Mouse (Mus musculus): ENCODE results near the gene Prmt7. TPM values are rescaled to one million over a fixed set of nuclear protein-coding genes. Genes with fewer than 3 reads are reported as not detected.

Gene Prmt7
- polyA plus RNA-seq, 1 experiment from 2014 or later, result 35.7 TPM

- no peak for ATAC-seq (ENCODE audit: extremely low read depth, insufficient number of reproducible peaks, low FRiP score, low TSS enrichment)
- no peaks in the 10 kb centered on the region for H3K27me3 ChIP-seq (replicated peaks)
- no peak overlapping the region for H3K9ac ChIP-seq
- 76% methylated on average over 20 of the region's 20 CpGs for WGBS
- no peak overlapping the region for H3K4me2 ChIP-seq
- no peaks in the 10 kb centered on the region for H3K36me3 ChIP-seq
- no peak overlapping the region for H3K4me3 ChIP-seq
- H3K27ac ChIP-seq (replicated peaks), result no peak overlapping the region
- peaks cover 2% of the 10 kb centered on the region; the same call in 1 of the 2 replicates for H3K4me1 ChIP-seq
- no peaks in the 10 kb centered on the region for H3K9me3 ChIP-seq
Measured at GRCm38 (mm10) chr8:106292484-106293396, 82.0 kb downstream of the Prmt7 start.

- Histone ChIP-seq H3K27me3 (replicated peaks) (no peaks in the 10 kb centered on the region), H3K36me3 (no peaks in the 10 kb centered on the region), H3K9me3 (no peaks in the 10 kb centered on the region), H3K4me2 (no peak overlapping the region), H3K4me1 (peaks cover 23% of the 10 kb centered on the region), H3K4me3 (no peak overlapping the region), H3K27ac (replicated peaks) (peak overlapping the region; percentile 65), H3K9ac (no peak overlapping the region)
- WGBS, result 34% methylated on average over 5 of the region's 5 CpGs
- ATAC-seq (ENCODE audit: extremely low read depth, insufficient number of reproducible peaks, low FRiP score, low TSS enrichment), result no peak
Measured at GRCm38 (mm10) chr8:106298261-106298660, 87.5 kb downstream of the Prmt7 start.

- no peak overlapping the region for H3K9ac ChIP-seq
- no peak overlapping the region for H3K4me2 ChIP-seq
- WGBS, result 30% methylated on average over 1 of the region's 1 CpGs
- H3K36me3 ChIP-seq, result no peaks in the 10 kb centered on the region
- H3K4me3 ChIP-seq, result no peak overlapping the region
- H3K9me3 ChIP-seq, result no peaks in the 10 kb centered on the region
- H3K27me3 ChIP-seq (replicated peaks), result no peaks in the 10 kb centered on the region
- ATAC-seq (ENCODE audit: extremely low read depth, insufficient number of reproducible peaks, low FRiP score, low TSS enrichment), result no peak
- peak overlapping the region; percentile 65 for H3K27ac ChIP-seq (replicated peaks)
- H3K4me1 ChIP-seq, result peaks cover 25% of the 10 kb centered on the region
Measured at GRCm38 (mm10) chr8:106298846-106299245, 88.1 kb downstream of the Prmt7 start.

GRCm38 (mm10) chr8:106299686-106300085 is 89.0 kb downstream of the Prmt7 start:
- H3K27me3 ChIP-seq (replicated peaks), result no peaks in the 10 kb centered on the region
- H3K27ac ChIP-seq (replicated peaks), result no peak overlapping the region
- 85% methylated on average over 3 of the region's 3 CpGs for WGBS
- peaks cover 32% of the 10 kb centered on the region for H3K4me1 ChIP-seq
- H3K4me3 ChIP-seq, result no peak overlapping the region
- no peak overlapping the region for H3K4me2 ChIP-seq
- H3K9me3 ChIP-seq, result no peaks in the 10 kb centered on the region
- no peak for ATAC-seq (ENCODE audit: extremely low read depth, insufficient number of reproducible peaks, low FRiP score, low TSS enrichment)
- H3K36me3 ChIP-seq, result no peaks in the 10 kb centered on the region
- H3K9ac ChIP-seq, result no peak overlapping the region

GRCm38 (mm10) chr8:106300739-106301715 is 90.3 kb downstream of the Prmt7 start:
- Histone ChIP-seq H3K4me3 (no peak overlapping the region), H3K9ac (no peak overlapping the region), H3K36me3 (no peaks in the 10 kb centered on the region), H3K9me3 (no peaks in the 10 kb centered on the region), H3K4me1 (peaks cover 32% of the 10 kb centered on the region), H3K27ac (replicated peaks) (peak overlapping the region; percentile 0; the same call in 1 of the 2 replicates), H3K27me3 (replicated peaks) (no peaks in the 10 kb centered on the region), H3K4me2 (no peak overlapping the region)
- ATAC-seq (ENCODE audit: extremely low read depth, insufficient number of reproducible peaks, low FRiP score, low TSS enrichment), result no peak
- WGBS, result 54% methylated on average over 9 of the region's 9 CpGs

Other genes with a start within 250 kb of the Prmt7 start
- gene Slc12a4, start 244.8 kb upstream of the Prmt7 start, polyA plus RNA-seq (2015; fragmentation: Nextera tagmentation; extraction: Ambion mirVana), result 37.7 and 39.4 TPM in 2 replicates
- not detected in 2 replicates for gene Dpep3, start 231.5 kb upstream of the Prmt7 start, polyA plus RNA-seq (2015; fragmentation: Nextera tagmentation; extraction: Ambion mirVana)
- 16.4 and 16.7 TPM in 2 replicates for gene Dus2, start 219.6 kb upstream of the Prmt7 start, polyA plus RNA-seq (2015; fragmentation: Nextera tagmentation; extraction: Ambion mirVana)
- 0.22 and 0.35 TPM in 2 replicates for gene Dpep2nb, start 205.0 kb upstream of the Prmt7 start, polyA plus RNA-seq (2015; fragmentation: Nextera tagmentation; extraction: Ambion mirVana)
- gene Ddx28, start 199.1 kb upstream of the Prmt7 start, polyA plus RNA-seq (2015; fragmentation: Nextera tagmentation; extraction: Ambion mirVana), result 12.2 and 12.5 TPM in 2 replicates
- 3.4 and 4.5 TPM in 2 replicates for gene Nfatc3, start 152.1 kb upstream of the Prmt7 start, polyA plus RNA-seq (2015; fragmentation: Nextera tagmentation; extraction: Ambion mirVana)
- gene Esrp2, start 74.0 kb upstream of the Prmt7 start, polyA plus RNA-seq (2015; fragmentation: Nextera tagmentation; extraction: Ambion mirVana), result 1.7 and 2.4 TPM in 2 replicates
- 8.4 and 9.5 TPM in 2 replicates for gene Pla2g15, start 60.5 kb upstream of the Prmt7 start, polyA plus RNA-seq (2015; fragmentation: Nextera tagmentation; extraction: Ambion mirVana)
- gene Slc7a6, start 42.1 kb upstream of the Prmt7 start, polyA plus RNA-seq (2015; fragmentation: Nextera tagmentation; extraction: Ambion mirVana), result 31.9 and 37.6 TPM in 2 replicates
- gene Slc7a6os, start within 50 bp of the Prmt7 start, polyA plus RNA-seq (2015; fragmentation: Nextera tagmentation; extraction: Ambion mirVana), result 20.2 and 22.7 TPM in 2 replicates
- 1.6 and 2.0 TPM in 2 replicates for gene Smpd3, start 127.1 kb downstream of the Prmt7 start, polyA plus RNA-seq (2015; fragmentation: Nextera tagmentation; extraction: Ambion mirVana)
- 13.9 and 15.3 TPM in 2 replicates for gene Zfp90, start 204.4 kb downstream of the Prmt7 start, polyA plus RNA-seq (2015; fragmentation: Nextera tagmentation; extraction: Ambion mirVana)